Mouse (Mus musculus): ENCODE measurements around the gene Hfe2. TPM values are rescaled to one million over a fixed set of nuclear protein-coding genes. Genes with fewer than 3 reads are reported as not detected.

Hfe2 gene
- polyA plus RNA-seq, 1 experiment: 0.32 TPM

GRCm38 (mm10) chr3:96576005-96576658, 51.2 kb downstream of the Hfe2 start:
- no peak for DNase-seq (ENCODE audit: low read depth in 1 of 2, low spot score in 2 of 2)
- Histone ChIP-seq H3K27ac (ENCODE audit: insufficient read depth, low read length) (peak overlapping the region; percentile 79), H3K36me3 (ENCODE audit: control insufficient read depth, insufficient read depth, low read length) (no peaks in the 10 kb centered on the region), H3K4me1 (ENCODE audit: control insufficient read depth, insufficient read depth, insufficient read length) (peaks cover 24% of the 10 kb centered on the region; the same call in 1 of the 2 replicates), H3K4me3 (ENCODE audit: extremely low read depth, insufficient read depth, insufficient read length) (peak overlapping the region; percentile 49), H3K27me3 (ENCODE audit: control insufficient read depth, insufficient read depth, low read length) (no peaks in the 10 kb centered on the region)
- 22% methylated on average over 14 of the region's 14 CpGs for WGBS
- no peak for TF ChIP-seq CTCF (IDR thresholded peaks at IDR 0.05; ENCODE audit: extremely low read depth, insufficient read depth, insufficient read length, insufficient replicate concordance)
- TF ChIP-seq POLR2A (IDR thresholded peaks at IDR 0.05; ENCODE audit: low read depth, low read length): no peak

GRCm38 (mm10) chr3:96576690-96577541, 51.9 kb downstream of the Hfe2 start, which contains the start of gene Gm16253:
TSS of gene Gm16253 (plus strand) at chr3:96576984.
- peak within 1 kb of the TSS; percentile 79 for H3K27ac ChIP-seq (ENCODE audit: insufficient read depth, low read length)
- peaks cover 19% of the 10 kb centered on the region; the same call in 1 of the 2 replicates for H3K4me1 ChIP-seq (ENCODE audit: control insufficient read depth, insufficient read depth, insufficient read length)
- TF ChIP-seq POLR2A (IDR thresholded peaks at IDR 0.05; ENCODE audit: low read depth, low read length) (peak; percentile 52), CTCF (IDR thresholded peaks at IDR 0.05; ENCODE audit: extremely low read depth, insufficient read depth, insufficient read length, insufficient replicate concordance) (no peak)
- peak within 1 kb of the TSS; percentile 49 for H3K4me3 ChIP-seq (ENCODE audit: extremely low read depth, insufficient read depth, insufficient read length)
- peak; percentile 78 to 93 for DNase-seq (ENCODE audit: low read depth in 1 of 2, low spot score in 2 of 2)
- no peaks in the 10 kb centered on the region for H3K36me3 ChIP-seq (ENCODE audit: control insufficient read depth, insufficient read depth, low read length)
- WGBS: 18% methylated on average over 17 of the region's 17 CpGs
- H3K27me3 ChIP-seq (ENCODE audit: control insufficient read depth, insufficient read depth, low read length): no peaks in the 10 kb centered on the region

DNA sequence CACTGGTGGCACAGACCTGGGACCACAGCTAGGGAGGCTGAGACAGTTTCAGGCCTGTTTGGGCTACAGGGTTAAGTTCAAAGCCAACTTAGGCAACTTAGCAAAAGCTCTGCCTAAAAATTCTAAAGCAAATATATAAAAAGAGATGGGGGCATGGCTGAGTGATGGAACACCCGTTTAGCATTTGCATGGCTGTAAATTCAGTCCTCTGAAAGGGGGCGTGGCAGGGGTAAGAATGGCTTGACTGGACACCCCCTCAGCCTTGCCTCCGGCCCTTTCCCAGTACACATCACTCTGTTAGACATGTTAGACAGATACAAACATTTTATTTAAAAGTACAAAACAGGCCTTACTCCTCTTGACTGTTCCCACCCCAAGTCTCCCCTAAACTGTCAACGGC, 52.6 kb downstream of the Hfe2 start:
- Histone ChIP-seq H3K36me3 (ENCODE audit: control insufficient read depth, insufficient read depth, low read length) (no peaks in the 10 kb centered on the region), H3K4me1 (ENCODE audit: control insufficient read depth, insufficient read depth, insufficient read length) (peaks cover 17% of the 10 kb centered on the region; the same call in 1 of the 2 replicates), H3K27ac (ENCODE audit: insufficient read depth, low read length) (peak overlapping the region; percentile 70), H3K27me3 (ENCODE audit: control insufficient read depth, insufficient read depth, low read length) (no peaks in the 10 kb centered on the region), H3K4me3 (ENCODE audit: extremely low read depth, insufficient read depth, insufficient read length) (no peak overlapping the region)
- 70% methylated on average over 4 of the region's 4 CpGs for WGBS
- TF ChIP-seq CTCF (IDR thresholded peaks at IDR 0.05; ENCODE audit: extremely low read depth, insufficient read depth, insufficient read length, insufficient replicate concordance): no peak
- TF ChIP-seq POLR2A (IDR thresholded peaks at IDR 0.05; ENCODE audit: low read depth, low read length): no peak
- no peak for DNase-seq (ENCODE audit: low read depth in 1 of 2, low spot score in 2 of 2)

Other genes starting within 250 kb of the Hfe2 start
- gene Fcgr1, start 231.2 kb upstream of the Hfe2 start, polyA plus RNA-seq (2012; rRNA removed): 5.2 and 6.0 TPM in 2 replicates
- not detected in 2 replicates for gene BC107364, start 72.9 kb upstream of the Hfe2 start, polyA plus RNA-seq (2012; rRNA removed)
- 423 and 439 TPM in 2 replicates for gene Txnip, start 32.8 kb downstream of the Hfe2 start, polyA plus RNA-seq (2012; rRNA removed)
- gene Gm16253, start 51.8 kb downstream of the Hfe2 start, polyA plus RNA-seq (2012; rRNA removed): 0.18 TPM in 1 of 2 replicates, not detected in the other
- 9.2 and 10.7 TPM in 2 replicates for gene Polr3gl, start 69.0 kb downstream of the Hfe2 start, polyA plus RNA-seq (2012; rRNA removed)
- 0.14 and 0.15 TPM in 2 replicates for gene Ankrd34a, start 71.5 kb downstream of the Hfe2 start, polyA plus RNA-seq (2012; rRNA removed)
- gene Lix1l, start 76.0 kb downstream of the Hfe2 start, polyA plus RNA-seq (2012; rRNA removed): 5.8 and 5.9 TPM in 2 replicates
- 2.6 and 3.1 TPM in 2 replicates for gene Rbm8a, start 104.8 kb downstream of the Hfe2 start, polyA plus RNA-seq (2012; rRNA removed)
- 17.5 and 21.0 TPM in 2 replicates for gene Pex11b, start 110.2 kb downstream of the Hfe2 start, polyA plus RNA-seq (2012; rRNA removed)
- 0.06 and 0.25 TPM in 2 replicates for gene Gm42957, start 110.3 kb downstream of the Hfe2 start, polyA plus RNA-seq (2012; rRNA removed)
- 1.1 and 1.3 TPM in 2 replicates for gene Itga10, start 120.4 kb downstream of the Hfe2 start, polyA plus RNA-seq (2012; rRNA removed)
- gene Ankrd35, start 145.0 kb downstream of the Hfe2 start, polyA plus RNA-seq (2012; rRNA removed): 0.74 and 0.97 TPM in 2 replicates
- gene Pias3, start 171.2 kb downstream of the Hfe2 start, polyA plus RNA-seq (2012; rRNA removed): 30.9 and 31.0 TPM in 2 replicates
- 4.5 and 4.8 TPM in 2 replicates for gene Nudt17, start 183.4 kb downstream of the Hfe2 start, polyA plus RNA-seq (2012; rRNA removed)
- 24.8 and 26.8 TPM in 2 replicates for gene Polr3c, start 202.5 kb downstream of the Hfe2 start, polyA plus RNA-seq (2012; rRNA removed)
- gene Rnf115, start 202.5 kb downstream of the Hfe2 start, polyA plus RNA-seq (2012; rRNA removed): 11.3 and 15.1 TPM in 2 replicates

Measured in spleen, adult 2 months (tissue).